Mouse (Mus musculus) CH12.LX (cell line): ENCODE results near the gene Itga6. TPM values are rescaled to one million over a fixed set of nuclear protein-coding genes. Genes with fewer than 3 reads are reported as not detected.

Experiments used
- DNase-seq: peaks from one replicate; pipeline ENCODE4 v3.0.0-alpha.2; 2013; ENCODE audit errors: extremely low read depth
- H3K27ac ChIP-seq: 2 replicates; pipeline ENCODE4 v1.5.1; 2012; ENCODE audit warnings: low read depth, mild to moderate bottlenecking, control low read depth, moderate library complexity; ENCODE audit not compliant: insufficient read depth
- H3K27me3 ChIP-seq: replicated peaks from 2 replicates; pipeline ENCODE3; 2012; ENCODE audit warnings: inconsistent platforms
- H3K36me3 ChIP-seq, 2 experiments: replicated peaks in 1 of 2; 2 replicates each; pipeline versions ENCODE3 to v1.6.1; 2012; ENCODE audit warnings: inconsistent platforms in 1 of 2, low read length in 1 of 2, mild to moderate bottlenecking in 1 of 2, mixed read lengths in 1 of 2, moderate library complexity in 1 of 2; ENCODE audit not compliant: control insufficient read depth in 1 of 2, insufficient read depth in 1 of 2
- H3K4me1 ChIP-seq, 2 experiments: 2 replicates each; pipeline ENCODE4 v1.6.1; 2012; ENCODE audit warnings: inconsistent platforms in 1 of 2, moderate library complexity in 1 of 2; ENCODE audit not compliant: insufficient read depth in 2 of 2, control insufficient read depth in 1 of 2
- H3K4me2 ChIP-seq: 2 replicates; pipeline ENCODE4 v1.6.1; 2012; ENCODE audit warnings: low read depth, mild to moderate bottlenecking, control low read depth; ENCODE audit not compliant: poor library complexity, insufficient read depth, severe bottlenecking
- H3K4me3 ChIP-seq, 3 experiments: fragments of 150-350 bp in 1 of 3; sonication (generic) in 1 of 3; replicated peaks in 1 of 3; 2 replicates each; pipeline versions ENCODE3 to v1.5.1; 2011 to 2012; ENCODE audit warnings: low read depth in 2 of 3, low read length in 2 of 3, mild to moderate bottlenecking in 2 of 3, moderate library complexity in 2 of 3, control low read depth in 1 of 3, improper control_type of control experiment in 1 of 3, inconsistent platforms in 1 of 3, mixed read lengths in 1 of 3; ENCODE audit not compliant: poor library complexity in 1 of 3
- H3K79me2 ChIP-seq: replicated peaks from 2 replicates; pipeline ENCODE4 v1.6.1; 2012; ENCODE audit warnings: mild to moderate bottlenecking, moderate library complexity; ENCODE audit not compliant: control insufficient read depth, poor library complexity, insufficient read depth, severe bottlenecking; ENCODE audit errors: extremely low read depth
- H3K9ac ChIP-seq: 2 replicates; pipeline ENCODE4 v1.6.1; 2012; ENCODE audit warnings: low read depth, mild to moderate bottlenecking, control low read depth, moderate library complexity; ENCODE audit not compliant: insufficient read depth
- H3K9me3 ChIP-seq: replicated peaks from 2 replicates; pipeline ENCODE3; 2012; ENCODE audit warnings: low read length, inconsistent platforms, mixed read lengths
- CTCF ChIP-seq, 2 experiments: IDR thresholded peaks in 1 of 2; conservative IDR thresholded peaks in 1 of 2; 2 replicates each; pipeline ENCODE4 v1.5.1; 2011 to 2012; ENCODE audit warnings: low read depth in 2 of 2, low read length in 2 of 2, improper control_type of control experiment in 1 of 2, inconsistent platforms in 1 of 2, mild to moderate bottlenecking in 1 of 2, moderate library complexity in 1 of 2
- ELF1 ChIP-seq: IDR thresholded peaks from 2 replicates; pipeline ENCODE4 v1.6.1; 2014; ENCODE audit warnings: low read depth, mild to moderate bottlenecking, inconsistent platforms, low read length, improper control_type of control experiment
- ETS1 ChIP-seq: conservative IDR thresholded peaks from 2 replicates; pipeline ENCODE4 v1.6.1; 2012; ENCODE audit warnings: low read depth, mild to moderate bottlenecking, inconsistent platforms, low read length, improper control_type of control experiment, moderate library complexity
- IRF4 ChIP-seq: IDR thresholded peaks from 2 replicates; pipeline ENCODE4 v1.6.1; 2014; ENCODE audit warnings: low read depth, mild to moderate bottlenecking, inconsistent platforms, low read length, improper control_type of control experiment
- JUN ChIP-seq: IDR thresholded peaks from 2 replicates; pipeline ENCODE4 v1.6.1; 2011; ENCODE audit warnings: low read depth, mild to moderate bottlenecking, low read length, improper control_type of control experiment, moderate library complexity; ENCODE audit not compliant: insufficient read depth
- MEF2A ChIP-seq: IDR thresholded peaks from 2 replicates; pipeline ENCODE4 v1.6.1; 2014; ENCODE audit warnings: low read depth, mild to moderate bottlenecking, inconsistent platforms, low read length, improper control_type of control experiment, borderline replicate concordance
- MXI1 ChIP-seq: IDR thresholded peaks from 2 replicates; pipeline ENCODE4 v1.6.1; 2011; ENCODE audit warnings: mild to moderate bottlenecking, low read depth, low read length, improper control_type of control experiment
- NELFE ChIP-seq: IDR thresholded peaks from 2 replicates; pipeline ENCODE4 v1.6.1; 2011; ENCODE audit warnings: low read depth, low read length, improper control_type of control experiment
- PAX5 ChIP-seq: IDR thresholded peaks from 2 replicates; pipeline ENCODE4 v1.6.1; 2012; ENCODE audit warnings: low read length, inconsistent platforms, mixed read lengths
- RAD21 ChIP-seq: IDR thresholded peaks from 2 replicates; pipeline ENCODE4 v1.6.1; 2011; ENCODE audit warnings: low read depth, mild to moderate bottlenecking, low read length, improper control_type of control experiment, moderate library complexity
- RCOR1 ChIP-seq: conservative IDR thresholded peaks from 2 replicates; pipeline ENCODE4 v1.6.1; 2012; ENCODE audit warnings: low read depth, mild to moderate bottlenecking, inconsistent platforms, low read length, improper control_type of control experiment
- SMC3 ChIP-seq: IDR thresholded peaks from 2 replicates; pipeline ENCODE4 v1.6.1; 2011; ENCODE audit warnings: low read depth, low read length, improper control_type of control experiment
- UBTF ChIP-seq: IDR thresholded peaks from 2 replicates; pipeline ENCODE4 v1.6.1; 2012; ENCODE audit warnings: low read depth, mild to moderate bottlenecking, inconsistent platforms, low read length, improper control_type of control experiment, moderate library complexity
- ZC3H11A ChIP-seq: IDR thresholded peaks from 2 replicates; pipeline ENCODE4 v1.6.1; 2012; ENCODE audit warnings: low read depth, mild to moderate bottlenecking, inconsistent platforms, low read length, improper control_type of control experiment
- ZNF384 ChIP-seq: IDR thresholded peaks from 2 replicates; pipeline ENCODE4 v1.6.1; 2012; ENCODE audit warnings: low read depth, low read length, improper control_type of control experiment, inconsistent platforms
- dilution Hi-C: fragments of 300-500 bp; cut with MboI; formaldehyde crosslinking; loops from 2 replicates; pipeline ENCODE4 v1.14.3; 2020; ENCODE audit warnings: low sequenced_read_pairs; ENCODE audit not compliant: extremely low pct_unique_long_range_greater_than_20kb, extremely low pct_ligation_motif_present
- in situ Hi-C: fragments of 300-500 bp; cut with MboI; formaldehyde crosslinking; loops from 3 replicates; pipeline ENCODE4 v1.14.3; 2019; ENCODE audit warnings: low sequenced_read_pairs, low pct_ligation_motif_present, low pct_unique_long_range_greater_than_20kb, mixed read lengths
- polyA plus RNA-seq: library from polyadenylated mRNA; unstranded; fragments of >175 nt; gene quantifications from 2 replicates; pipeline ENCODE4 v1.2.1, GENCODE M21; 2012; ENCODE audit warnings: low read depth; ENCODE audit not compliant: insufficient read length
- total RNA-seq, 2 experiments: library from RNA; depleted of rRNA; stranded (reverse); fragments of 300-350 nt in 1 of 2; fragments of >200 nt in 1 of 2; gene quantifications; 2 replicates each; pipeline ENCODE4 v1.2.3; 2012 to 2014

Itga6 gene
- total and polyA plus RNA-seq, 3 experiments = 6.1 to 13.9 (median 10.9) TPM

DNA sequence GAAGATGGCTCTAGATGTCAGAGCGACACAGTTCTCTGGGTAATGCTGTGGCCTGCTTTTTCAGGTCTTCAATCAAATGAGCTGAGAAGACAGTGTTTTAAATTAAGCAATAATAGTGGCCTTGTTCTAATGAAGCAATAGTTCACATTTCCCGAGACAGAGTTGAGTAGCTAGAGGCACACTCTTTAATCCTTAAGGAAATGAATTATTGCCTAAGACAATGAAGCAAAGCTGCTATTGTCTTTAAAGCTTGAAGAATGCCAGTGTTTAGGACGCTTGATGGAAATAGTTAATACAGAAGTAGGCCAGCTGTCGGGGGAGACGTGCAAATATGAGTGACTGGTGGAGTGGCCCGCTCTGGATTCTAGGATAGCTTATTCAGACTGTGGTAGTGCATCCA, 65.5 kb downstream of the Itga6 start:
- no peak for DNase-seq
- Histone ChIP-seq H3K4me3 (no peak overlapping the region), H3K4me1 (peaks cover 11 to 48% of the 10 kb centered on the region in 2 experiments)

DNA sequence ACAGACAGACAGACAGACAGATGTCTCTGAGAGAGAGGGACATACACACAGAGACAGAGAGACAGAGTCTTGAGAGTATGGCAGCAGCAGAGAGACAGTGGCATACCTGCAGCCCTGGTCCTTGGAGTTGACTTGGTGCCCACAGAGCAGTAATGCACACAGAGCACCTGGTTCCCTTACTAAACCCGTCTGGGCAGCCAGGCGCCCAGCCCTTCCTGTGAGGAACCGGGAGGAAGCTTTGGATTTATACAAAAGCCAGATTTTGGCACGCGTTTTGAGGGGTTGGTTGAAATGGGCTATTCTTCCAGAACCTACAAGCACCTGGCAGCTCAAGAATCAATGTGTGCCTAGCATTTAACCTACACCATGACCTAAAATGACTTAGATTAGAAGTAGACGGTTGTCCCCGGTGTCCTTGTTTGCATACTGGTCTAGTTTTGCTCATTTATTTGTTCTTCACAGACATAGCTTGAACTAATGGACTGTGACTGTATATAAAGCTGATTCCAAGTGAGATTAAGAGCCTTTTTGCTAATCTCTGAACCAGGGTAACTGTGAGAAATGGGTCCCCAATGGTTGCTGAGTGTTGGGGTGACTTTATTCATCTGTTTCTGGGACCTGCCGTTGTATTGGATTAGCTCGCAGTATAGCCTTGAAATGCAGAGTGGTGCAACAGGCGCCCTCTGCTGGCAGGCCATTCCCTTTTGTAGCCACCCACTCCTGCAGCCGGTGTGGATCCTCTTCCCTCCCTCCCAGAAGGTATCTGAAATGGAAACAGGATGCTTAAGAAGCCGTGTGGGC, 67.0 kb downstream of the Itga6 start:
- in situ Hi-C loops = loop anchor here (5.0 to 10.0 kb wide), 2 partner anchors 158 to 210 kb away; no protein-coding TSS in a partner anchor
- Histone ChIP-seq H3K4me1 (peaks cover 13 to 62% of the 10 kb centered on the region in 2 experiments), H3K9me3 (no peaks in the 10 kb centered on the region)

More for the DNA sequence above, 65.5 kb downstream of the Itga6 start:
- no peak overlapping the region for H3K27ac ChIP-seq
- no peaks in the 10 kb centered on the region for H3K9me3 ChIP-seq
- dilution Hi-C loops = no loop called here
- H3K27me3 ChIP-seq = no peaks in the 10 kb centered on the region
- H3K79me2 ChIP-seq = no peaks in the 10 kb centered on the region
- no peak overlapping the region for H3K9ac ChIP-seq
- no peak for TF ChIP-seq ZNF384
- TF ChIP-seq JUN = no peak
- no peak overlapping the region for H3K4me2 ChIP-seq
- no peaks in the 10 kb centered on the region for H3K36me3 ChIP-seq
- in situ Hi-C loops = loop anchor here (5.0 to 10.0 kb wide), 2 partner anchors 156 to 209 kb away; no protein-coding TSS in a partner anchor

DNA sequence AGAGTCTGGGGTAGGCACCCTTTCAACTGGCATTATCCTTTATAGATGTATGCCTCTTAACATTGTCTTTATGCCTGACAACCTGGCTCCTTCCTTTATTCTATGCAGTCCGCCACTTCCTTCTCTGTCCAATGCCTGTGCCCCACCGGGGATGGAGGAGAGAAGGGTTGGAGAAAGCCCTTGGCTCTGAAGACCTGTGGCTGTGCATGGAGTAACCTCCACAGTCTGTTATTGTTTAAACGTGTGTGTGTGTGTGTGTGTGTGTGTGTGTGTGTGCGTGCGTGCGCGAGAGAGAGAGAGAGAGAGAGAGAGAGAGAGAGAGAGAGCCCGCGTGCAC, 67.6 kb downstream of the Itga6 start:
- H3K9me3 ChIP-seq = no peaks in the 10 kb centered on the region
- H3K79me2 ChIP-seq = no peaks in the 10 kb centered on the region
- no peaks in the 10 kb centered on the region for H3K36me3 ChIP-seq
- H3K27me3 ChIP-seq = no peaks in the 10 kb centered on the region
- in situ Hi-C loops = loop anchor here (5.0 to 10.0 kb wide), 2 partner anchors 158 to 211 kb away; no protein-coding TSS in a partner anchor
- H3K4me2 ChIP-seq = no peak overlapping the region
- H3K4me3 ChIP-seq = no peak overlapping the region
- no peak for DNase-seq
- no peak overlapping the region for H3K27ac ChIP-seq
- no peak overlapping the region for H3K9ac ChIP-seq
- dilution Hi-C loops = no loop called here
- no peak for TF ChIP-seq ELF1
- no peak for TF ChIP-seq UBTF
- 0 out of 2 replicates have a peak, but pooled peaks have one; percentile 5 for TF ChIP-seq NELFE
- no peak for TF ChIP-seq PAX5
- no peak for TF ChIP-seq JUN
- peaks cover 13 to 63% of the 10 kb centered on the region in 2 experiments for H3K4me1 ChIP-seq

More for the DNA sequence above, 67.0 kb downstream of the Itga6 start:
- H3K27ac ChIP-seq = no peak overlapping the region
- no peak overlapping the region for H3K4me3 ChIP-seq
- no peaks in the 10 kb centered on the region for H3K79me2 ChIP-seq
- no peak overlapping the region for H3K4me2 ChIP-seq
- TF ChIP-seq ZC3H11A = peak; percentile 78
- no peak for TF ChIP-seq IRF4
- no peak for TF ChIP-seq MEF2A
- TF ChIP-seq MXI1 = no peak
- peak; percentile 81 for TF ChIP-seq RAD21
- peak; percentile 87 to 92 for TF ChIP-seq CTCF (conservative IDR thresholded peaks at IDR 0.05 in 1 of 2, IDR thresholded peaks at IDR 0.05 in 1 of 2; ENCODE audit: low read depth in 2 of 2, low read length in 2 of 2)
- 0 out of 2 replicates have a peak, but pooled peaks have one; percentile 9 for TF ChIP-seq NELFE
- TF ChIP-seq ETS1 = no peak
- peak; percentile 98 for TF ChIP-seq SMC3
- TF ChIP-seq RCOR1 = no peak
- TF ChIP-seq, all 38 proteins: peak for 5
- dilution Hi-C loops = no loop called here
- peak; percentile 79 for DNase-seq
- Histone ChIP-seq H3K9ac (no peak overlapping the region), H3K27me3 (no peaks in the 10 kb centered on the region), H3K36me3 (no peaks in the 10 kb centered on the region)
